Mouse (Mus musculus) limb, embryonic 15.5 days (tissue): ENCODE measurements around the gene Aacs. TPM values are rescaled to one million over a fixed set of nuclear protein-coding genes. Genes with fewer than 3 reads are reported as not detected.

ENCODE experiments used
- ATAC-seq: fragments of 200-750 bp; cut with Nextera tagmentation; 2 replicates; pipeline ENCODE4 v1.8.0; 2017; ENCODE audit warnings: low read depth, moderate TSS enrichment; ENCODE audit not compliant: insufficient number of reproducible peaks, low FRiP score, low TSS enrichment
- H3K27ac ChIP-seq: fragments of 300-500 bp; sonication (generic); 2 replicates; pipeline ENCODE4 v1.5.1; 2015; ENCODE audit warnings: moderate library complexity, mild to moderate bottlenecking, inconsistent platforms
- H3K27me3 ChIP-seq: fragments of 300-500 bp; sonication (generic); 2 replicates; pipeline ENCODE4 v1.6.1; 2015; ENCODE audit warnings: inconsistent platforms
- H3K36me3 ChIP-seq: fragments of 300-500 bp; sonication (generic); 2 replicates; pipeline ENCODE4 v1.6.1; 2015; ENCODE audit warnings: inconsistent platforms
- H3K4me1 ChIP-seq: fragments of 300-500 bp; sonication (generic); 2 replicates; pipeline ENCODE4 v1.6.1; 2015; ENCODE audit warnings: inconsistent platforms
- H3K4me2 ChIP-seq: fragments of 300-500 bp; sonication (generic); 2 replicates; pipeline ENCODE4 v1.6.1; 2015; ENCODE audit warnings: mild to moderate bottlenecking, inconsistent platforms
- H3K4me3 ChIP-seq: fragments of 300-500 bp; sonication (generic); 2 replicates; pipeline ENCODE4 v1.5.1; 2015; ENCODE audit warnings: mild to moderate bottlenecking, inconsistent platforms
- H3K9ac ChIP-seq: fragments of 300-500 bp; sonication (generic); 2 replicates; pipeline ENCODE4 v1.6.1; 2015; ENCODE audit warnings: inconsistent platforms
- H3K9me3 ChIP-seq: fragments of 300-500 bp; sonication (generic); 2 replicates; pipeline ENCODE4 v1.6.1; 2016; ENCODE audit warnings: inconsistent platforms
- WGBS: fragments of 180-500 bp; shearing (Covaris S2); methylation state at CpG from one replicate; pipeline ENCODE4 v1.1.7; 2015; 5-methylcytosine and 5-hydroxymethylcytosine counted together
- microRNA-seq: library from miRNA; unstranded; fragments of <30 nt; microRNA quantifications from one replicate; pipeline ENCODE4, GENCODE M21; 2016
- polyA plus RNA-seq: library from polyadenylated mRNA; unstranded; fragments of >200 nt; fragmentation: Nextera tagmentation; extraction: Ambion mirVana; gene quantifications from 2 replicates; pipeline ENCODE4 v1.2.1, GENCODE M21; 2015

The Aacs gene
- polyA plus RNA-seq, 1 experiment from 2014 or later: 53.2 TPM

DNA sequence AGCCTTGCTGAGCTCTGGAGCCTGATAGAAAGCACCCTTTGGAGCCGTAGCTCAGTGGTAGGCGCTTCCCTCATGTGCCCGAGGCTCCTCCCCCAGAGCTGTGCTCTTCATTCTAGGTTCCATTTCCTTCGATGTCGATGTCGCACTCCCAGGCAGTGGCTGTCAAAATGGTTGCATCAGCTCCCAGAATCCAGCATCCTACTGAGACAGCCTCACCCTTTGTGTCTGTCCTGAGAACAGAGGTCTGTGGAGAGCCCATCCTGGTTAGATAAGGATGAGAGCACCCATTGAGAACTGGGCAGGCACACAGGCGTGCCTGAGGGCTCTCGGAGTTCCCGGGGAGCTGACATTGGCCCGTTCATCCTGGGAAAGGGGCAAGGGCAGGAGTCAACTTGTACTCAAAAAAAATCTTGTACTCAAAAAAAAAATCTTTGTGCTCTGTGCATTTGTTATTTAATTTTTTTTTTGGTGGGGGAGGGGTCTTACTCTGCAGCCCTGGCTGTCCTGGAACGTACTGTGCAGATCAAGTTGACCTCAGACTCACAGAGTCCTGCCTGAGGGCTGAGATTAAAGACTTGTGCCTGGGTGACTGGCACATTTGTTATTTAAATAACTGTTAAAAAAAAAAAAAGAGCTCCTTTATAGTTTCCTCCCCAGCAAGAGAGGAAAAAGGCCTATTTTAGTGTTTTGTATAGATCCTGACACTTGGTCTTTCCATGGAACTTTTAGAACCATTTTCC is 74.3 kb downstream of the Aacs start:
- no peak for ATAC-seq
- H3K36me3 ChIP-seq: no peaks in the 10 kb centered on the region
- no peaks in the 10 kb centered on the region for H3K9me3 ChIP-seq
- H3K27ac ChIP-seq: no peak overlapping the region
- no peak overlapping the region for H3K4me3 ChIP-seq
- 33% methylated on average over 11 of the region's 11 CpGs for WGBS
- peaks cover 20% of the 10 kb centered on the region for H3K27me3 ChIP-seq
- H3K4me1 ChIP-seq: no peaks in the 10 kb centered on the region
- H3K9ac ChIP-seq: no peak overlapping the region
- H3K4me2 ChIP-seq: no peak overlapping the region

- no peak overlapping the region for H3K4me3 ChIP-seq
- no peaks in the 10 kb centered on the region for H3K9me3 ChIP-seq
- H3K4me1 ChIP-seq: no peaks in the 10 kb centered on the region
- H3K9ac ChIP-seq: no peak overlapping the region
- no peak overlapping the region for H3K27ac ChIP-seq
- no peaks in the 10 kb centered on the region for H3K27me3 ChIP-seq
- no peak for ATAC-seq
- no peak overlapping the region for H3K4me2 ChIP-seq
- no peaks in the 10 kb centered on the region for H3K36me3 ChIP-seq
- WGBS: 62% methylated on average over 5 of the region's 5 CpGs
Measured at GRCm38 (mm10) chr5:125555732-125556131, 80.1 kb downstream of the Aacs start.

DNA sequence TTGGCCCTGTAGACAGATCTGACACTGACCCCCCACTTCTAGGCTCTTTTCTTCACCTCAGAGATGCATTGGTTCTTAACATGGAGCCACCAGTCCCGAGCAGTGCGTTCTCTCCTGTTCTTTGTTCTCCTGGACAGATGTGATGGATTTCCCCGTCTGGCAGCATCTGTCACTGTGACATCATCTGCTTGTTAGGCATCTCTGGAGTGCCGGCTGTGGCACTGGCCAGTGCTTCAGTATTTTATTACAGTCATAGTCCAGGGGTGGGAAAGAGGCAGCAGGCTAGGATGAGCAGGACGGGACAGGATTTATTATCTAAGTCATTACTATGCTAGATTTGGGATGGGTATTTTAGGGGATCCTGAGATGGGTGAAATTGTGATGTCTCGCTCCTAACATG is 87.9 kb downstream of the Aacs start:
- H3K36me3 ChIP-seq: no peaks in the 10 kb centered on the region
- H3K9ac ChIP-seq: no peak overlapping the region
- H3K4me2 ChIP-seq: no peak overlapping the region
- ATAC-seq: no peak
- H3K4me1 ChIP-seq: no peaks in the 10 kb centered on the region
- H3K4me3 ChIP-seq: no peak overlapping the region
- H3K27me3 ChIP-seq: no peaks in the 10 kb centered on the region
- H3K9me3 ChIP-seq: no peaks in the 10 kb centered on the region
- WGBS: 32% methylated on average over 6 of the region's 6 CpGs
- no peak overlapping the region for H3K27ac ChIP-seq

- no peak overlapping the region for H3K27ac ChIP-seq
- H3K36me3 ChIP-seq: no peaks in the 10 kb centered on the region
- H3K9me3 ChIP-seq: no peaks in the 10 kb centered on the region
- no peaks in the 10 kb centered on the region for H3K4me1 ChIP-seq
- no peak overlapping the region for H3K4me2 ChIP-seq
- no peak overlapping the region for H3K9ac ChIP-seq
- 63% methylated on average over 11 of the region's 11 CpGs for WGBS
- H3K4me3 ChIP-seq: no peak overlapping the region
- H3K27me3 ChIP-seq: no peaks in the 10 kb centered on the region
- ATAC-seq: no peak
Measured at GRCm38 (mm10) chr5:125565725-125566124, 90.1 kb downstream of the Aacs start.

Small RNA genes within 50 kb of the gene (microRNA-seq; reads per million reads assigned to microRNA genes)
- not detected for gene Gm27551

Other genes with a start within 250 kb of the Aacs start
- gene Scarb1, start 134.7 kb upstream of the Aacs start, polyA plus RNA-seq: 57.2 and 65.1 TPM in 2 replicates
- gene Gm10382, start 86.5 kb upstream of the Aacs start, polyA plus RNA-seq: 0.14 and 0.32 TPM in 2 replicates
- 1,133 and 1,236 TPM in 2 replicates for gene Ubc, start 85.6 kb upstream of the Aacs start, polyA plus RNA-seq
- 9.0 and 9.2 TPM in 2 replicates for gene Dhx37, start 41.7 kb upstream of the Aacs start, polyA plus RNA-seq
- 32.4 and 33.0 TPM in 2 replicates for gene Bri3bp, start 34.2 kb upstream of the Aacs start, polyA plus RNA-seq
- 0.22 and 0.31 TPM in 2 replicates for gene Tmem132b, start 56.0 kb downstream of the Aacs start, polyA plus RNA-seq